Mouse (Mus musculus): Measurements from ENCODE around the gene Zfp108. TPM values are rescaled to one million over a fixed set of nuclear protein-coding genes. Genes with fewer than 3 reads are reported as not detected.

The Zfp108 gene
- total RNA-seq, 2 experiments from 2014 or later: 1.8 to 1.9 TPM

Other genes starting within 250 kb of the Zfp108 start
- not detected for gene Vmn1r183, start 201.5 kb upstream of the Zfp108 start, total RNA-seq (2021)
- 10 to 100 TPM; 10.4 to 11.0 TPM for gene Zfp180, start 172.9 kb upstream of the Zfp108 start, total RNA-seq (2021)
- gene Zfp112, start 142.5 kb upstream of the Zfp108 start, total RNA-seq (2021): 1 to 10 TPM; 3.1 to 5.1 TPM
- 1 to 10 TPM; 6.7 to 6.8 TPM for gene Zfp235, start 120.6 kb upstream of the Zfp108 start, total RNA-seq (2021)
- gene Zfp114, start 79.7 kb upstream of the Zfp108 start, total RNA-seq (2021): under 1 TPM; 0.12 to 0.15 TPM
- gene Zfp111, start 43.4 kb upstream of the Zfp108 start, total RNA-seq (2021): 1 to 10 TPM; 4.0 to 5.0 TPM
- 1 to 10 TPM; 1.9 to 2.1 TPM for gene Zfp109, start 17.2 kb upstream of the Zfp108 start, total RNA-seq (2021)
- gene Zfp93, start 15.6 kb downstream of the Zfp108 start, total RNA-seq (2021): 1 to 10 TPM; 3.1 to 4.9 TPM
- gene Zfp61, start 46.4 kb downstream of the Zfp108 start, total RNA-seq (2021): 1 to 10 TPM; 3.3 to 4.0 TPM
- gene Zfp94, start 61.9 kb downstream of the Zfp108 start, total RNA-seq (2021): 1 to 10 TPM; 1.7 to 2.1 TPM
- not detected for gene Tescl, start 79.1 kb downstream of the Zfp108 start, total RNA-seq (2021)
- gene Lypd5, start 94.4 kb downstream of the Zfp108 start, total RNA-seq (2021): not detected
- gene Kcnn4, start 115.5 kb downstream of the Zfp108 start, total RNA-seq (2021): 1 to 10 TPM; 1.0 to 3.3 TPM
- 10 to 100 TPM in 1 of 2 experiments, 1 to 10 TPM in 1; 9.4 to 10.2 TPM for gene Smg9, start 144.8 kb downstream of the Zfp108 start, total RNA-seq (2021)
- gene Irgc1, start 197.5 kb downstream of the Zfp108 start, total RNA-seq (2021): not detected
- gene Plaur, start 207.7 kb downstream of the Zfp108 start, total RNA-seq (2021): 1 to 10 TPM; 3.5 to 4.0 TPM
- gene Cadm4, start 227.2 kb downstream of the Zfp108 start, total RNA-seq (2021): 10 to 100 TPM; 14.3 to 14.7 TPM